Mouse (Mus musculus) lung, postnatal 4 days (tissue): Measurements from ENCODE around the gene Fez2.

Source experiments
- DNase-seq, 2 experiments: peaks; one replicate each; pipeline ENCODE4 v3.0.0; 2021

The Fez2 gene

GRCm38 (mm10) chr17:78406854-78407253 is 11.1 kb downstream of the Fez2 start:
- DNase-seq, result no peak

DNA sequence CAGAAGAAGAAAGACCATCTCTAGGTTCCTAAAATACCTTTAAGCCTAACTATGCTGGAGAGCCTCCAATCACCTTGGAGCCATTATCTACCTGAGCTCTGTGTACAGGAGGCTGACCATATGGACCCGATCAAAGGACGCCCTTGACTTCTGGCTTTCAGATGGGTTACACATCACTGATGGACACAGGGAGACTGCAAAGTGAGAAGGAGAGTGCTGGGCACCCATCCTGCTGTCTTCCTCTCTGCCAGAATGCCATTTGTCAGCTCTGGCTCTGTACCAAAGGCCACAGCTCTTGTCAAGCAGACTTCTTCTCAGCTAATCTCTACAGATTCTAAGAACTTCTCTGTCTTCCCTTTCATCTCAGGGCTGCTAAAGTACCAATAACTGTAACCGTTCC is 12.6 kb downstream of the Fez2 start:
- peak in 1 of 2 experiments; percentile 60 for DNase-seq

- DNase-seq, result no peak
These were observed 14.1 kb downstream of the Fez2 start for GRCm38 (mm10) chr17:78403804-78404203.

GRCm38 (mm10) chr17:78403229-78403628 is 14.7 kb downstream of the Fez2 start:
- DNase-seq, result no peak

DNA sequence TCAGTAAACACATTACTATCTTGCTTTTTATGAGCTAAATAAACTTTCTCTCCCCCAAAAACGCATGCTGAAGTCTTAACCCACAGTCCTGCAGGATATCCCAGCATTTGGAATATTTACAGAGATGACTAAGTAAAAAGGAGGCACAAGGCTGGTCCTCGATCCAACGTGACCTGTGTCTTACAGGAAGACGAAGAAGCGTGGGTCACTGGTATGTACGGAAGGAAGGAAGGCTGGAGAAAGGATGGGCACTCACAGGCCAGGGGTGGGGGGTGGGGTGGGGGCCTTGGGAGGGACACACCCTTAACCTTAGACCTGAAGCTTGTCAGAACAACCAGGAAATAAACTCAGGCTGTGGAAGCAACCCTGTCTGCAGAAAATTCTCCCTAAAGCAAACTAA is 15.8 kb downstream of the Fez2 start:
- DNase-seq, result no peak

DNA sequence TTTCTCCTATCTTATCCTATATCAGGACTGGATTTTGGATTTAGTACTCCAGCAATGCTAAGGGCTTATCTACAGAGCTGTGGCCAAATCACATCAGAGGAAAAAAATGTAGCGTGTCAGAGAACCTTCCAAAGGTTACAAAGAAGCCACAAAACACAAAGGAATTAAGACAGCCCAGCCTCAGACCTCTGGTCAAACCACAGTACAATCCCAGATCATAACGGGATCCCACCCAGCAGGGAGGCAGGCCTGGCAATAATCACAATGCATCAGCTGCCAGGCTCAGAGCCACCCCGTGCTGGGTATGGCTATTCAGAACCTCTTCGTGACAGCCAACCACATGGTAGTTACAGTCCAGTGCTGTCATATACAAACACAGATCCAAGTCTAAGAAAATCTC is 16.2 kb downstream of the Fez2 start:
- DNase-seq, result peak; percentile 28 to 59

- DNase-seq, result no peak
These were observed 16.6 kb downstream of the Fez2 start for GRCm38 (mm10) chr17:78401311-78401710.

- no peak for DNase-seq
These were observed 17.7 kb downstream of the Fez2 start for GRCm38 (mm10) chr17:78400130-78400840.

DNA sequence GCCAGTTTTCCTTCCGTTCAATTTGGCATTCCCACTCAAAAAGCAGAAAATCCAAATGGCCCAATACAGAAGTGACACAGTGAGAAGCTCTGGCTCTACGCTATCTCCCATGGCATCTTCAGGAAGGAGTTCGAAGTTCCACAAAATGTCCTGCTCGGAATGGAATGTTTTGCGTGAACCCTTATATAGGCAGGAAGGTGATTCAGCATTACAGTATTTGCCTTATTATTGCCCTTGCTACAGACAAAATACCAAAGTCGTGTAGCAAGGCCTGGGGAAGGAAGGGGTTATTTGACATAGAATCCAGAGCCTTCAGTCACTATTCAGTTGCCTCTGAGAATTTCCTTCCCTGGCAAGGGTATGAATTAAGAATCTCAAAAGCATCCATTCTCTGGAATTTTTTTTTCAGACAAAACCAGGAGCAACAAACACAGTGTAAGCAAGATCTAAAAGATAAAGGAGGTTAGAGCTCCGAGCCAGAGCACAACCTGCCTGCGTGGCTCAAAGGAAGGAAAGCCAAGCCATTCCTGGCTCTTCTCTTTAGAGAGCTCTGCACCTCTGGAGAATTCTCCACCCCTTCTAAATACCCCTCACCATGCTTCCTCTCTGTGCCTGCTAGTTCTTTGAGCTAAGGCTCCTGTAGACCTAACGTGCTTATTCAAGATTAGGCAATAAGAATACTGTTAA is 25.4 kb downstream of the Fez2 start:
- no peak for DNase-seq

GRCm38 (mm10) chr17:78389573-78389972 is 28.4 kb downstream of the Fez2 start:
- DNase-seq, result no peak

GRCm38 (mm10) chr17:78388101-78388847 is 29.7 kb downstream of the Fez2 start:
- no peak for DNase-seq

DNA sequence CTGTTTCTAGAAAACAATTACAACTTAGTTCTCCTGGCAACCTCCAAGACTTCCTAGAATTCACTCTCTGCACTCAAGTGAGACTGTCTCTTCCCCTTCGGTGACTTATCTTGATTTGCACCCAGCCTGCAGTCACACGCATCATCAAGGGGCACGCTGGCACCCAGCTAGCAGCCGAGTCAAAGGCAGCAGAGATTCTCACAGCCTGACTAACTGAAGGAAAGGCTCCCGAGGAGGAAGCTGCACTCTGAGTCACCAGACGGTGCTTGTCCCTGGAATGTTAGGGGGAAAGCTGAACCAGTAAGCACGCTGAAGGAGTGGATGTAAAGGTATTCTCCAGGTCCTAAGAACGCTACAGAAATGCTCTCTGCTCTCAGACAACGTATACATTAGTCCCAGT is 30.3 kb downstream of the Fez2 start:
- no peak for DNase-seq

DNA sequence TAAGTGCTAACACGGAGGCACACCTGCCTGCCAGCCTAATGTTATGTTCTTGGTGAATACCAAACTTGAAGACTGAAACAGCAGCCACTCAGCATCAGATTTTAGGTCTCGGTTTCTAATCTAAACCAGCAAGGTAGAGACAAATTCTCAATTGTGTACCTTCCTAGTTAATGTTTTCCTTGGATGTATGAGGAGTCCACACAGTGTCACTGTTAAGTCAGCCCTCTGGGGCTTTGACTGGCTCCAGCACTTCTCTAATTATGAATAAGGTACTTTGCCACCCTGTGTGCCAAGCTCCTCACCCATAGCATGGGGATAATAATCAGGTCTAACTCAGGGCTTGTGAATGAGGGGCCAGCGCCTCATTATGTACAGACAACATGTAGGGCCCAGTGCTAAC is 35.6 kb downstream of the Fez2 start:
- no peak for DNase-seq

DNA sequence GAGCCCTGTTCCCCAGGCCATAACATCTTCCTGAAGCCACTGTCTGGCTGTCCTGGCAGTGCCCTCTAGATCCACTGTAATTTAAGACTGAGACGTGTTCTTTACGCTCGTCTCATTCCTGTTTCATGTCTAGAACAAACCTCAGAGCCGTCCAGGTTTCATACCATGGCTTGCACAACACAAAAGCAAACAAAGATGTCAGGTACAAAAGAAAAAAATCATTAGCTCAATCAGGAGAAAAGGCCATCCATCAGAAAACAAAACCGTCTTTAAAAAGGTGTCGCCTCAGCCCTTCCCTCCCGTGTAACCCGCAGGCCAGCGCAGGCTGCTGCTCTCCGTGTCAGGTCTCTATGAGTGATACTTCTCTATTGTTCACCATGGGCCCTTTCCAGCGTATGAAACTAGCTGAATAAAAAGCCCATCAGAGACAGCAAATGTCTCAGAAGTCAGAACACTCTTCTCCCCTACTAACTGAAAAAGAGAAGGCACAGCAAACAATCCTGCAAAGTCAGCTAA is 38.2 kb downstream of the Fez2 start:
- DNase-seq, result no peak

DNA sequence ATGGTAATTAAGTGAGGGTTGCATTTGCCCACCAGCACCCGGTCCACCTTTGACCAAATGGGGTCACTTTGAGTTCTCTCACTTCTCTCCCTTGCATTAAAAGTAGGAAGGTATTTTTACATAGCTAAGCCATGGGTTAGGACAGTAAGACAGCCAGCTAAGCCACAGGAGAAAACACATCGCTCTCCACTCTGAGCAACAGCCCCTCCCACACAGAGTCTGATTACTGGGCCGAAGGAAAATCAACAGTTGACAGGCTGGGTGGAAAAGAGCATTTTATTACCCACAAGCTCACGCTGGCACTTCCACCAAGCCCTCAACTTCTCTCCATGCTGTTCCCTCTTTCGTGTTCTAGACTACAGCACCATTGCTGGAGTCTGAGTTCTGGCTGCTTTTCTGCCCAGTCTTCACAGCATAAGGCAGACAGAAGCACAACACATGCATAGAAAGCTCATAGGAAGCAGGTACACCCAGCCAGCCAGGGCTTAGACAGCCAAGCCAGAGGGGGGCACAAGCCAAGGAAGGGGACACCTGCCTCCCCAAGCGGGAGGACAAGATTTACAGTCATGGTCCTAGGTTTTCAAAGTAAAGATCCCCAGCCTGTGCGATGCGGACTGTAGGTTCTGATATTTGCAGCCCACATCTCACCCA is 38.7 kb downstream of the Fez2 start:
- no peak for DNase-seq

DNA sequence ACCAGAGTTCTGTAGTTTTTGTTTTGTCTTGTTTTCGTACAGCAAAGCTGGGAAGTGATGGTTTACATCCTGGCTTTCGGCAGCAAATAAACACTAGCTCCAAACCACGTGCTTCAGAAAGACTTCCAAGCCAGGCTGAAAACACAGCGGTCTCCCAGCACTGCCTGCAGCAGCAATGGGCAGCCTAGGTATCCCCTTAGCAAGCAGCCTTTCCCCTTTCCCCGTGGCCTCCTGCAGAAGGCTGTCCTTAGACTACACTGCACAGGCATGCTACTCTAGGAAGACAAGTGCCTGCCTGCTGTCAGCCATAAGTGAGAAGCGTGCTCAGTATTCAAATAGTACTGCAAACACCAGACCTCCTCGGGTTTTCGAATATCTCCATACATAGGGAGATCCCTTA is 41.4 kb downstream of the Fez2 start:
- DNase-seq, result no peak

GRCm38 (mm10) chr17:78374756-78375155 is 43.2 kb downstream of the Fez2 start:
- no peak for DNase-seq

DNA sequence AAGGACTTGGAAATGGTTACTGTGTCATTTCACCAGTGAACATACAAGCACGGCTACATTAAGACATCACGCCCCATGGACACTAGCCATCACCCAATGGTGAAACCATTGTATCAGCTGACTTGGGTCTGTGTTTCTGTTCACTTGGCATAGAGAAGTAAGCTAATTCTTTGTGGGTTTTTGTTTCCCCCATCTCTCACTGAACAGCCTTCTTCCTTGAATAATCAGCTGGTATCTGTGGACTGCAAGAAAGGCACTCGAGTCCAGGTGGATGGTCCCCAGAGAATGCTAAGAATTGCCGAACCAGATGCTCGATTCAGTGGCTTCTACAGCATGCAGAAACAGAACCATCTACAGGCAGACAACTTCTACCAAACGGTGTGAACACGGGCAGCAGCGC is 44.1 kb downstream of the Fez2 start:
- no peak for DNase-seq

GRCm38 (mm10) chr17:78373174-78373573 is 44.8 kb downstream of the Fez2 start:
- no peak for DNase-seq

DNA sequence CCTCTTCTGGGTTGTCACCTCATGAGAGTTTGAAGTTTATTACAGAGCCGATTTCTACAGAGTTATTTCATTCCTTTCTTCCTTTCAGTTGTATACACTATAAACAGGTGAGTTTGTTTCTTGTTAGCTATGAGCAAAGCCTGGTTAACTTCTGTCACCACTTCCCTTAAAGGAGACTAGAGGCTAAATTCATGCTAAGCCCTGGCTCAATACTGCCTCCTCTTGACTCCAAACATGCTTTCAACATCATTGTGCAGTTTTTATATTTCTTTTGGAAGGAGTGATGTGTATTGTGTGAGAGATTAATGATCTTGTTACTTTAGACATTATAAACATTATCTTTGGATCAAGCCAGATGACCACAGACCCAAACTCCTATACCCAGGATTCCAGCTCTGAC is 47.5 kb downstream of the Fez2 start:
- DNase-seq, result no peak

DNA sequence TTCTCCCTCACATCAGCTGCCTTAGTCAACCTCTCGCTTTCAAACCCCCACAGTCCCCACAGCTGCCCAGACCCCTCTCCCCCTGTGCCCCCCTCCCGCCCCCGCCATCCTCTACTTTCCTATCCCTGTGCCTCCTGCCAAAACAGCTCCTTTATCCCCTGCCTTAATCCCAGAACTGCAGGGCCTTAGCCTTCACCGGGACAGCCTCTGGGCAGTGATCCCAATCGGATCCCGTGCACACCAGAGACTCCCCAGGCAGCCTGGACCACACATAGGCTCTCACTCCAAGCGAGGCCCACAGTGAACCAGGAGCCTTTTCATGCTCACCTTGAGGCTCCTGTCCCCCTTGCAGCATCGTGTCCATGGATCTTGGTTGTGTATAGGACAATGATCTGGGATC is 49.5 kb downstream of the Fez2 start:
- DNase-seq, result no peak

DNA sequence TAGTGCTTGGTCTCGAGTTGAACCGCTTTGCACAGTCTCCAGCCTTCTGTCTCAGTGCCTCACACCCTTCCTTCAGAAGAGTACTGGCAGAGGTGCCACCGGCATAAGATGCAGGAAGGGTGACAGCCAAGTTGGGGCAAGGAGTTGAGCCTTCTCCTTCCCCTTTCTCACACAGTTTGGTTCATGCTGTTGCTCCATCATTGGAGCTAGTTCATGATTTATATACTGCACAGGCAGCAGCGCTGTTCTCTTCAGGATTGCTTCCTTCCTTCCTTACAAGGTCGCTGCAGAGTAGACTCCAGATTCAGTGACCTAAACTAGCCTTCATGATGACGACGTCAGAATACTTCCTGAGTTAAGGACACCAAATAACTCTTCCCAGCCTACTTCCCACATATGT is 51.9 kb downstream of the Fez2 start:
- no peak for DNase-seq
